Mouse (Mus musculus) telencephalon, adult 2 months (tissue): ENCODE data around the gene Rbp4.

Experiments
- DNase-seq: peaks from one replicate; pipeline ENCODE4 v3.0.0-alpha.2; 2011; ENCODE audit warnings: low read depth, low spot score

The Rbp4 gene

GRCm38 (mm10) chr19:38089358-38089757 is 35.7 kb downstream of the Rbp4 start:
- no peak for DNase-seq

- DNase-seq: peak; percentile 12
These were observed 38.0 kb downstream of the Rbp4 start for GRCm38 (mm10) chr19:38086948-38087551.

GRCm38 (mm10) chr19:38085841-38086240 is 39.2 kb downstream of the Rbp4 start:
- no peak for DNase-seq

- no peak for DNase-seq
These were observed 42.1 kb downstream of the Rbp4 start for GRCm38 (mm10) chr19:38082931-38083525.

GRCm38 (mm10) chr19:38081361-38081760 is 43.7 kb downstream of the Rbp4 start:
- no peak for DNase-seq

- no peak for DNase-seq
These were observed 47.1 kb downstream of the Rbp4 start for GRCm38 (mm10) chr19:38077851-38078540.

GRCm38 (mm10) chr19:38076251-38076650 is 48.8 kb downstream of the Rbp4 start:
- no peak for DNase-seq

- DNase-seq: no peak
These were observed 50.0 kb downstream of the Rbp4 start for GRCm38 (mm10) chr19:38075051-38075450.

- DNase-seq: no peak
These were observed 51.9 kb downstream of the Rbp4 start for GRCm38 (mm10) chr19:38073226-38073625.
